Mouse (Mus musculus): ENCODE results near the gene Hk2. TPM values are rescaled to one million over a fixed set of nuclear protein-coding genes. Genes with fewer than 3 reads are reported as not detected.

Gene Hk2
- 1 to 10 TPM; 6.9 to 8.3 TPM for total RNA-seq (2021)

- peak; percentile 73 to 80 for DNase-seq
Observed at GRCm38 (mm10) chr6:82774321-82774764, at the start of gene Hk2. Gene Hk2, minus strand, starts transcription at chr6:82774454.

GRCm38 (mm10) chr6:82821758-82822253 is 47.6 kb upstream of the Hk2 start:
- no peak for DNase-seq

- no peak for DNase-seq
Observed at GRCm38 (mm10) chr6:82820716-82821115, 46.5 kb upstream of the Hk2 start.

GRCm38 (mm10) chr6:82814821-82815220 is 40.6 kb upstream of the Hk2 start:
- DNase-seq: no peak

- DNase-seq: no peak
Observed at GRCm38 (mm10) chr6:82807984-82808700, 33.9 kb upstream of the Hk2 start.

DNA sequence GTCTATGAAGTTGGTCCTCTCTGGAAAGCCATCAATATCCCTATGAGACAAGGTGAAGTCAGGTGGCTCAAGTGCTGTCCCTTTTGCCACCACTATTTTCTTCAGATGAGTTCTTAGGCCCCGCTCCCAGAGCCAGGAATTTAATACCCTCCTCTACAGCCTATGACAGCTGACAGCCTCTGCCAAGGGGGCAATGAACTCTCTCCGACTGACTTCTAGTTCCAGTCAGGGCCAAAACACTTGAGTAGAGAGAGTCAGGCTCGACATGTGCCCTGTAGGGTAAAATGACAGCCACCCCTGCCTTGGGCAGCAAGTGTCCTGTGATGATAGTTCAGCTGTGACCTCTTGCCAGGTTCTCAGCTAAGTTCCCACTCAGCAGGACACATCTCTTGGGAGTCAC is 32.7 kb upstream of the Hk2 start:
- DNase-seq: no peak

DNA sequence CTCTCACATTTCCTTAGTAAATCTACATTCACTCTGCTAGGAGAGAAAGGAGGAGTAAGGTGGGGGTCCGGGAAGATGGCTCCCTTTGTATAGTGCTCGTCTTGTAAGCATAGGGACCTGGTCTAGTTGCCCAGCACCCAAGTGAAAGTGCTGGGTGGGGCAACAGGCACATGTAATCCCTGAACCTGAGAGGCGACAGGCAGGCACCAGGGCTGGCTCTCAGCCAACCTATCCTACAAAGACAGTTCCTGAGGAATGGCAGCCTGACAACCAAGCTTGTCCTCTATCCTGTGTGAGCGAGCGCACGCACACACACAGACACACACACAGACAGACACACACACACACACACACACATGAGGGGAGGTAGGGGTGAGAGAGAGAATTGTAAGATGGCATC is 32.2 kb upstream of the Hk2 start:
- no peak for DNase-seq

DNA sequence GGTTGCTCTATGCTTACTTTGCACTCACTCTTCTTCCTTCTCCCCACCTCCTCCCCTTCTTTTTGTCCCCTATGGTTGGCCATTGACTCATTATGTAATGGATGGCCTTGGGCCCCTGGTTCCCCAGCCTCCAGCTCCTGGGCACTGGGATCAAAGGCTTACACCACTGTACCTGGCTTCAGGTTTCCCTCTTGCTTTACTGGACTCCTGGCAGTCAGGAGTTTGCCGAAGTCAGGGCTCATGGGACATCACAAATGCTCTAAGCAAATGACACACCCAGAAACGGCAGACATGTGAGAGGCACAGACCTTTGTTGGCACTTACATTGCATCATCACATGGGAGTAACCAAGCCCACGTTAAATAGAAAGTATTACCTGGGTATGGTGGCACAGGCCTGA is 31.6 kb upstream of the Hk2 start:
- DNase-seq: no peak

DNA sequence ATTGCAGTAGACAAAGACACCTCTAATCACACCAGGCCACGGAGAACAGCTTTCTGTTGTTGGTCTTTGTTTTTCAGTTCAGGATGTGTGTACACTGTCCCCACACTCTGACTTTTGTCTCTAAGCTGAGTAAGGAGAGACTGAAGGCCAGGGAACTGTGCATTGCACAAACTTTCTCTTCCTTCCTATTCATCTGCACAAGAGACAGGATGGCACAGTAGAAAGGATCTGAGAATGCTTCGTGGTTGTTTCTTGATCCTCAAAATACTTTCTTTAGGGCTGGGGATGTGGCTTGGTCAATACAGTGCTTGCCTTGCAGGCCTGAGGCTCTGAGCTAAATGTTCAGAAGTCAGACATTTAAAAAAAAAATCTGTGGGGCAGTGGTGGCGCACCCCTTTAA is 30.7 kb upstream of the Hk2 start:
- no peak for DNase-seq

GRCm38 (mm10) chr6:82798202-82798737 is 24.0 kb upstream of the Hk2 start:
- no peak for DNase-seq

DNA sequence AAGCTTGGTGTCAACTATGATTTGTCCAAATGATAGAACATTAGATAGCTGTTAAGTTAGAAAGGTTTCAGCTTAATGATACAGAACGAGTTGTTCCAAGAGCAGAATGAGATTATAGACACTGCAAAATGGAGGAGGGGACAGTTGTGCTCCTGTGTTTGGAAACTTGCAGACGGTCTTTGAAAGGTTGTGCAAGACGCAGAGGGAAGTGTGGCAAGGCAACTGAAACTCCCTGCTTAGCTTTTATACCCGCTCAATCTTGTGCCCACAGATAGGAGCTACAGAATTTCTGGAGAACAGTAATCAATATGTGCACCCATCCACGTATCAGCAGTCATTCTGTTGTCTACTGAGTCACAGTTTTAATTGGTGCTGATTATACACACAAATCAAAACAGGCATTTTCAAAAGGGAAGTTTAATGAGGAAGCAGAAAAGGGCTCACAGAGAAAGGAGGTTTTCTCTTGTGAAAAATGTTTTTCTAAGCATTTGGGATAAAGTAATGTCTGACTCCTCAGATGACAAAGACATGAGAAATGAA is 23.1 kb upstream of the Hk2 start:
- no peak for DNase-seq

- DNase-seq: no peak
Observed at GRCm38 (mm10) chr6:82790864-82791263, 16.6 kb upstream of the Hk2 start.

GRCm38 (mm10) chr6:82783906-82784305 is 9.7 kb upstream of the Hk2 start:
- no peak for DNase-seq

DNA sequence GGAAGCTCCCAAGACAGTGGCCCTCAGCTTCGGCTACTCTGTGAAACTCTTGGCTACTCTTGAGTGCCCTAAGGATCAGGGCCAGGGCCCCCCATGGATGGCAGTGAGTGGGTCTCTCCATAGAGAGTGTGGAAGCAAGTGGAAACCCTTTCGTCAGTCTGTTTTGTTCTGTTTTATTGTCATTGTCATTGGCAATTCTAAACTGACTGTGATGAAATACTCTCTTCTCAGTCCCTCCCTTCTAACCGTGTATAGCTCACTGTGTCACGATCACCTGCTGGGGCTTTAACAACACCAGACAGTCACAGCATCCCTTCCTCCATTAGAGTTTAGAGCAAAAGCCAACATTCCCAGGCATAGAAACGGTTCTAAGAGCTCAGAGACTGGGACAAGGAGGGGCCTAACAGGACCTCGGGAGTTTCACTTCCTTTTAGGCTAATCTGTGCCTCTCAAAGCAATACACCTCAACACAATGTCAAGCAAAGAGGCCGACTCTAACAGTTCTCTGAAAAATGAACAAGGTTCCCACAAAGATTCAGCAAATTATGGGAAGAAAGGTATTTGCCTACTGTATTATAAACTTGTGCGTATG is 6.6 kb upstream of the Hk2 start:
- DNase-seq: no peak

DNA sequence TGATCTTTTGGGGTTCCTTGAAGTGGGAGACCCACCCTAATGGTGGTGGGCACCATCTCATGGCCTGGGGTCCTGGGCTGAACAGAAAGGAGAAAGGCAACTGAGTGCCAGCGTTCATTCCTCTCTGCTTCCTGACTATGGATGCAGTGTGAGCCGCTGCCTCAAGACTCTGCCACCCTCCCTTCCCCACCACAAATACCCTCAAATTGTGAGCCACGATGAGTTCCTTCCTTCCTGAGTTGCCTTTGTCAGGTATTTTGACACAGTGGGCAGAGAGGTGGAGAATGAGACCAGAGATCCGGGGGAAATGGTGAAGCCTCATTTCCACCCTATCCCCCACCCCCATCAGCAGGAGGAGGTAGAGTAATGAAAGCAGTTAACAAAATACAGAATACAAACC is 6.1 kb upstream of the Hk2 start:
- DNase-seq: no peak

GRCm38 (mm10) chr6:82777124-82777654 is 2.9 kb upstream of the Hk2 start:
- no peak for DNase-seq

GRCm38 (mm10) chr6:82775386-82775785 is 1.1 kb upstream of the Hk2 start:
- no peak for DNase-seq

DNA sequence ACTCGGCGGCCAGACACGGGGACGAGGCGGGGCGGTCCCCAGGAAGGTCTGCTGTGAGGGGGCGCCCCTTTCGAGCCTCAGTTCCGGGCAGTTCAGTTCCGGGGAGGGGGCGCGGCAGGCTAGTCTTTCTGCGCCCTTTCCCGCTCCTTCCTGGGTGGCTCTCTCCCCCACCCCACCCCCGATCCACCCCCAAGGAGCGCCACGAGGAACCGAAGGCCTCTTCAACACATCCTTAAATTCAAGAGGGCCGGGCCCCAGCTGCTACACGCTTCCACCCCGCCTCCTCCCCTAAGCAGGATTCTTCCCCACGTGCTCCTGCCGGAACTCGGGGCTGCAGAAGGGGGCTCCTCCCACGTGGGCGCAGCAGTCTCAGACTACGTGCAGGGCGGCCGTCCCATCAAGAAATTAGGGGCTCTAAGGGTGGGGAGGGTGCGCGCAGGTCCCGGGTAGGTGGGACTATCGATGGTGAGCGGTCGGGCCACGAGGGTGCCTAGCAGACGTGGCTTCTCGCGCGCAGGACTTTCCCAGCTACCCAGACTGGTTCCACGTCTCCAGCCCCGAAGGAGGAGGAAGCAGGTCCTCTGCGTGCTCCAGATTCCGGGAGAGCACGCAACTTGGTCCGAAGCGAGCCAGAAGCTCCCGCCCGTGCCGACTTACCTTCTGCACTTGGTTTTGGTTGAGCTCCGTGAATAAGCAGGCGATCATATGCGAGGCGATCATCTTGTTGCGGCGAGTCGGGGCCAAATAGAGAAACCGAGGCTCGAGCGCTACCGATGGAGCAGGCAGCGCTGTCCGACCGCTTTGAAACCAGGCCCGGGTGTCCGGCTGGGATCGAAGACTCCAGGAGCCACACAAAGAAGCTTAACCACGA is 758 bp downstream of the Hk2 start:
- no peak for DNase-seq

- DNase-seq: no peak
Observed at GRCm38 (mm10) chr6:82772451-82773101, 1.7 kb downstream of the Hk2 start.

GRCm38 (mm10) chr6:82771981-82772409 is 2.3 kb downstream of the Hk2 start:
- no peak for DNase-seq

- DNase-seq: no peak
Observed at GRCm38 (mm10) chr6:82771059-82771458, 3.2 kb downstream of the Hk2 start.

GRCm38 (mm10) chr6:82770286-82770685 is 4.0 kb downstream of the Hk2 start:
- DNase-seq: no peak
